Mouse (Mus musculus): ENCODE measurements around the gene B430218F22Rik. TPM values are rescaled to one million over a fixed set of nuclear protein-coding genes. Genes with fewer than 3 reads are reported as not detected.

B430218F22Rik gene
- 0.51 TPM for polyA plus RNA-seq (2015; fragmentation: Illumina TruSeq; extraction: RNeasy Lipid Tissue Mini Kit (QIAGEN cat#74804); ENCODE audit: low read depth, low replicate concordance)

GRCm38 (mm10) chr13:118386511-118387447 is at the start of gene B430218F22Rik, which contains the start of gene Mrps30:
TSS of gene B430218F22Rik (plus strand) at chr13:118386630.
TSS of gene Mrps30 (minus strand) at chr13:118387252.

Other genes with a start within 250 kb of the B430218F22Rik start
- gene Mrps30, start 622 bp downstream of the B430218F22Rik start, polyA plus RNA-seq (2015; fragmentation: Illumina TruSeq; extraction: RNeasy Lipid Tissue Mini Kit (QIAGEN cat#74804); ENCODE audit: low read depth, low replicate concordance) = 15.9 TPM